Mouse (Mus musculus) stomach, embryonic 14.5 days (tissue): ENCODE results near the gene Cox17. TPM values are rescaled to one million over a fixed set of nuclear protein-coding genes. Genes with fewer than 3 reads are reported as not detected.
A peak's percentile ranks its signal among the peaks of the same experiment; 100 is the strongest.

Experiments used
- ATAC-seq: fragments of 200-750 bp; cut with Nextera tagmentation; 2 replicates; pipeline ENCODE4 v1.8.0; 2017; ENCODE audit warnings: low read depth, moderate TSS enrichment; ENCODE audit not compliant: insufficient number of reproducible peaks, insufficient read depth, low FRiP score
- H3K27ac ChIP-seq: fragments of 300-500 bp; sonication (generic); 2 replicates; pipeline ENCODE4 v1.5.1; 2014; ENCODE audit warnings: mild to moderate bottlenecking, low read length, moderate library complexity, mixed read lengths
- H3K27me3 ChIP-seq: fragments of 300-500 bp; sonication (generic); 2 replicates; pipeline ENCODE4 v1.6.1; 2014; ENCODE audit warnings: low read length, control low read depth, mixed read lengths; ENCODE audit not compliant: control insufficient read depth, insufficient read depth
- H3K36me3 ChIP-seq: fragments of 300-500 bp; sonication (generic); 2 replicates; pipeline ENCODE4 v1.6.1; 2014; ENCODE audit warnings: mild to moderate bottlenecking, control low read depth, low read length, moderate library complexity, mixed read lengths; ENCODE audit not compliant: control insufficient read depth, insufficient read depth
- H3K4me1 ChIP-seq: fragments of 300-500 bp; sonication (generic); 2 replicates; pipeline ENCODE4 v1.6.1; 2014; ENCODE audit warnings: low read length, control low read depth, mixed read lengths; ENCODE audit not compliant: control insufficient read depth, insufficient read depth
- H3K4me2 ChIP-seq: fragments of 300-500 bp; sonication (generic); replicated peaks from 2 replicates; pipeline ENCODE4 v1.6.1; 2014; ENCODE audit warnings: low read depth, low read length, control low read depth
- H3K4me3 ChIP-seq: fragments of 300-500 bp; sonication (generic); 2 replicates; pipeline ENCODE4 v1.5.1; 2014; ENCODE audit warnings: low read depth, low read length, control low read depth
- H3K9ac ChIP-seq: fragments of 300-500 bp; sonication (generic); replicated peaks from 2 replicates; pipeline ENCODE4 v1.6.1; 2014; ENCODE audit warnings: low read depth, mild to moderate bottlenecking, control low read depth, low read length, moderate library complexity, mixed read lengths
- H3K9me3 ChIP-seq: fragments of 300-500 bp; sonication (generic); 2 replicates; pipeline ENCODE4 v1.6.1; 2016; ENCODE audit warnings: low read depth, low read length, control low read depth; ENCODE audit not compliant: control insufficient read depth
- WGBS: fragments of 180-500 bp; shearing (Covaris S2); extraction: QIAGEN DNeasy Blood & Tissue Kit; methylation state at CpG from one replicate; pipeline ENCODE4 v1.1.7; 2014; 5-methylcytosine and 5-hydroxymethylcytosine counted together
- polyA plus RNA-seq: library from polyadenylated mRNA; unstranded; fragments of >200 nt; fragmentation: Nextera tagmentation; extraction: Ambion mirVana; gene quantifications from 2 replicates; pipeline ENCODE4 v1.2.1, GENCODE M21; 2014

Gene Cox17
- polyA plus RNA-seq = 135 and 147 TPM in 2 replicates

- Histone ChIP-seq H3K27me3 (no peaks in the 10 kb centered on the region), H3K4me3 (peak within 1 kb of the TSS; percentile 55), H3K36me3 (peaks cover 8% of the 10 kb centered on the region), H3K4me2 (peak within 1 kb of the TSS; percentile 65), H3K9me3 (no peaks in the 10 kb centered on the region), H3K9ac (peak within 1 kb of the TSS; percentile 56), H3K4me1 (peaks cover 6% of the 10 kb centered on the region), H3K27ac (peak within 1 kb of the TSS; percentile 70)
- ATAC-seq = peak; percentile 95
- 3% methylated on average over 35 of the region's 35 CpGs for WGBS
These were observed at the start of gene Cox17, which contains the start of gene Gm21987 for GRCm38 (mm10) chr16:38346529-38347325. Gene Cox17 (plus strand): TSS chr16:38346991. Gene Gm21987 (plus strand): TSS chr16:38347040.

GRCm38 (mm10) chr16:38298410-38298809, 48.4 kb upstream of the Cox17 start:
- H3K4me1 ChIP-seq = no peaks in the 10 kb centered on the region
- no peak overlapping the region for H3K4me3 ChIP-seq
- H3K9me3 ChIP-seq = no peaks in the 10 kb centered on the region
- no peak overlapping the region for H3K4me2 ChIP-seq
- no peak overlapping the region for H3K27ac ChIP-seq
- no peaks in the 10 kb centered on the region for H3K27me3 ChIP-seq
- H3K9ac ChIP-seq = no peak overlapping the region
- no peaks in the 10 kb centered on the region for H3K36me3 ChIP-seq
- ATAC-seq = no peak
- whole genome bisulfite sequencing = 84% methylated on average over 6 of the region's 6 CpGs

GRCm38 (mm10) chr16:38302367-38302766, 44.4 kb upstream of the Cox17 start:
- Histone ChIP-seq H3K27ac (no peak overlapping the region), H3K4me3 (no peak overlapping the region), H3K9me3 (no peaks in the 10 kb centered on the region), H3K4me1 (no peaks in the 10 kb centered on the region), H3K9ac (no peak overlapping the region), H3K36me3 (no peaks in the 10 kb centered on the region), H3K4me2 (no peak overlapping the region), H3K27me3 (no peaks in the 10 kb centered on the region)
- no peak for ATAC-seq
- WGBS = 84% methylated on average over 13 of the region's 13 CpGs

GRCm38 (mm10) chr16:38304460-38305194, 42.2 kb upstream of the Cox17 start:
- Histone ChIP-seq H3K4me1 (no peaks in the 10 kb centered on the region), H3K27me3 (no peaks in the 10 kb centered on the region), H3K9ac (no peak overlapping the region), H3K9me3 (no peaks in the 10 kb centered on the region), H3K4me3 (no peak overlapping the region), H3K36me3 (no peaks in the 10 kb centered on the region), H3K27ac (no peak overlapping the region), H3K4me2 (peak overlapping the region; percentile 8; the same call in 1 of the 2 replicates)
- 54% methylated on average over 17 of the region's 17 CpGs for WGBS
- peak; percentile 38; the same call in 1 of the 2 replicates for ATAC-seq

- H3K4me3 ChIP-seq = no peak overlapping the region
- H3K27me3 ChIP-seq = no peaks in the 10 kb centered on the region
- no peaks in the 10 kb centered on the region for H3K36me3 ChIP-seq
- H3K27ac ChIP-seq = no peak overlapping the region
- H3K9ac ChIP-seq = no peak overlapping the region
- 54% methylated on average over 18 of the region's 18 CpGs for WGBS
- H3K4me1 ChIP-seq = no peaks in the 10 kb centered on the region
- ATAC-seq = no peak
- no peaks in the 10 kb centered on the region for H3K9me3 ChIP-seq
- H3K4me2 ChIP-seq = no peak overlapping the region
These were observed 40.1 kb upstream of the Cox17 start for GRCm38 (mm10) chr16:38306571-38307220.

GRCm38 (mm10) chr16:38307221-38307605, 39.6 kb upstream of the Cox17 start:
- Histone ChIP-seq H3K4me3 (no peak overlapping the region), H3K27ac (no peak overlapping the region), H3K36me3 (no peaks in the 10 kb centered on the region), H3K9ac (no peak overlapping the region), H3K27me3 (no peaks in the 10 kb centered on the region), H3K9me3 (no peaks in the 10 kb centered on the region), H3K4me1 (no peaks in the 10 kb centered on the region), H3K4me2 (no peak overlapping the region)
- ATAC-seq = no peak
- WGBS = 48% methylated on average over 5 of the region's 5 CpGs

GRCm38 (mm10) chr16:38307651-38308050, 39.1 kb upstream of the Cox17 start:
- H3K4me2 ChIP-seq = no peak overlapping the region
- no peak overlapping the region for H3K4me3 ChIP-seq
- no peaks in the 10 kb centered on the region for H3K4me1 ChIP-seq
- no peak overlapping the region for H3K9ac ChIP-seq
- ATAC-seq = no peak
- no peaks in the 10 kb centered on the region for H3K36me3 ChIP-seq
- 59% methylated on average over 7 of the region's 7 CpGs for WGBS
- H3K27ac ChIP-seq = no peak overlapping the region
- H3K9me3 ChIP-seq = no peaks in the 10 kb centered on the region
- no peaks in the 10 kb centered on the region for H3K27me3 ChIP-seq

GRCm38 (mm10) chr16:38308195-38308594, 38.6 kb upstream of the Cox17 start:
- 86% methylated on average over 11 of the region's 11 CpGs for WGBS
- no peak overlapping the region for H3K9ac ChIP-seq
- no peak overlapping the region for H3K27ac ChIP-seq
- H3K4me2 ChIP-seq = no peak overlapping the region
- no peaks in the 10 kb centered on the region for H3K27me3 ChIP-seq
- no peak for ATAC-seq
- H3K4me3 ChIP-seq = no peak overlapping the region
- H3K9me3 ChIP-seq = no peaks in the 10 kb centered on the region
- no peaks in the 10 kb centered on the region for H3K36me3 ChIP-seq
- H3K4me1 ChIP-seq = no peaks in the 10 kb centered on the region
